Mouse (Mus musculus): ENCODE results near the gene Muc4.

- TF ChIP-seq E2F4 (IDR thresholded peaks at IDR 0.05; ENCODE audit: insufficient read depth): no peak
- no peak for TF ChIP-seq POLR2AphosphoS2 (IDR thresholded peaks at IDR 0.05; ENCODE audit: insufficient read length, low read depth)
- TF ChIP-seq MAX (IDR thresholded peaks at IDR 0.05; ENCODE audit: low read depth): no peak
- TF ChIP-seq USF1 (IDR thresholded peaks at IDR 0.05; ENCODE audit: low read depth): no peak
- TF ChIP-seq MYOD1 (IDR thresholded peaks at IDR 0.05; ENCODE audit: control insufficient read depth in 1 of 3, insufficient read length in 2 of 3, low read depth in 2 of 3): no peak
- TF ChIP-seq POLR2A (IDR thresholded peaks at IDR 0.05; ENCODE audit: insufficient read length, low read depth): no peak
- TF ChIP-seq TCF12 (IDR thresholded peaks at IDR 0.05; ENCODE audit: insufficient read depth, poor library complexity, severe bottlenecking): no peak
- TF ChIP-seq REST (IDR thresholded peaks at IDR 0.05; ENCODE audit: insufficient read depth, insufficient read length): no peak
These were observed 12.5 kb upstream of the Muc4 start for GRCm38 (mm10) chr16:32723163-32723562.

Measured in myocyte (in vitro differentiated cells).